Mouse (Mus musculus) embryonic stem cell, embryonic (primary cell): ENCODE data around the gene Aldh3b2.

Experiments
- CTCF ChIA-PET, 4 experiments: fragments of 300-600 bp in 2 of 4; fragments of 350-600 bp in 2 of 4; sonication (Branson Sonifier 250); formaldehyde crosslinking; loops; one replicate each; lab custom pipeline; 2022; ENCODE audit warnings: inconsistent platforms in 2 of 4; lab: Charles Lee
- POLR2A ChIA-PET, 4 experiments: fragments of 300-600 bp in 2 of 4; fragments of 350-600 bp in 2 of 4; sonication (Branson Sonifier 250); formaldehyde crosslinking; loops; one replicate each; lab custom pipeline; 2022; ENCODE audit warnings: antibody characterized with exemption in 4 of 4, inconsistent platforms in 1 of 4; lab: Charles Lee

The Aldh3b2 gene

DNA sequence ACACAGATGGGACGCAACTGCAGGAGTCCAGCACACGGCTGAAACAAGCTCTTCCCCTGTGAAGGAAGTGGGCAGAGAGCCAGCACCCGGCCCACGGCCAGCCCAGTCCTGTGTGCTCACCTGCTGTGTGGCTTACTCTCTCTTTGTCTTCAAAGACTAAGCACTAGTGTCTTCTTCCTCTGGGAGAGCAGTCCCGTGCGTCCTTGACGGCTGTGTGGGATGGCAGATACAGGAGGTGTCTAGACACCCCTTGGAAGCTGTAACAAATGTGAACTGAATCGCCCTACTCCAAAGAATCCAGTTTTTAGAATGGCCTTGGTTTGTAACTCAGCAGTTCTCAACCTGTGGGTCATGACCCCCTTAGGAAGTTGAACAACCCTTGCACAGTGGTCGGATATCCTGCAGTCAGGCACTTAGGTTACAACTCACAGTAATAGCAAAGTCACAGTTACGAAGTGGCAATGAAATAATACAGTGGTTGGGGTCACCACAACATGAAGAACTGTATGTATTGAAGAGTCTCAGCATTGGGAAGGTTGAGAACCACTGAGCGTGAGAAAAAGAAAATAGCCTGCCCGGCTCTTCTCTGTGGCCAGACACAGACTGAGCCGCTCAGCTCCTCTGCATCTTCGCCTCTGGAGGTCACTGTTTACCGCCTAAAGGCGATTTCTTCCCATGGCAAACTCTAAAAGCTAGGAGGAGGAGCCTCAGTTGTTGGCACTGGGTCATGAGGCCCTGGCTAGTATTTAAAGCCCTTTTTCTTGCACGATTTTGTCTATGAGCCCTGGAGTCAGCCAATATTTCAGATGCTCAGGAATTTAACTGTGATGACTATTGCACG is 46.8 kb downstream of the Aldh3b2 start:
- ChIA-PET POLR2A (interaction anchor here (0.6 to 6.4 kb wide), 41 partner anchors 11 to 310 kb away, joined by 3 to 62 read pairs (median 4); partner anchors contain the start of genes Gstp1 (in 3 of the 4), Gstp2 (in 3 of the 4), Nudt8 (in 3 of the 4) and Acy3 (in 2 of the 4)), CTCF (interaction anchor here (0.6 to 2.0 kb wide), 54 partner anchors 15 to 594 kb away, joined by 3 to 39 read pairs (median 4); partner anchors contain the start of genes Gstp2 (in 4 of the 4), Cdk2ap2 (in 2 of the 4), Gm49405 (in 2 of the 4) and Nudt8 (in 2 of the 4))

- CTCF ChIA-PET: no interaction called here
- POLR2A ChIA-PET: interaction anchor here in 3 of 4 experiments (0.7 to 6.4 kb wide), 8 partner anchors 8 to 24 kb away, joined by 3 to 62 read pairs (median 4); partner anchors contain the start of genes Ndufv1 (in 3 of the 3), Gstp1 (in 1 of the 3) and Gstp2 (in 1 of the 3)
Measured at GRCm38 (mm10) chr19:4023185-4023584, 51.1 kb downstream of the Aldh3b2 start.

DNA sequence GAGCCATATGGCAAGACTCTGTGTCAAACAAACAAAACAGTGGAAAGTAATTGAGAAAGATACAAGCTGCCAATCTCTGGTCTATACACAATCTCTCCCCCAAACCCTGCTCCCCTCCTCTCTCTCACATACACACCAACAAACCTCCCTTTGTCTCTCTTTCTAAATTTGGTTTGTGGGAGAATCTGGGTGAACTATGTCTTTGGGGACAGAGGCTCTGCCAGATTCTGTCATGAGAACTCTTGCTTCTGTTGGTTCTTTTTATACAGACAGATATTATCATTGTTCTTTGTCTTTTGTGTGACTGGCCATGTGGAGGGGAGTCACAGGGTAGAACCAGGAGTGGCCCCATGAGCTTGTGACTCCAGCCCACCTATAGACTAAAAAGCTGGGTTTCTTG is 55.4 kb downstream of the Aldh3b2 start:
- ChIA-PET POLR2A (interaction anchor here in 2 of 4 experiments (1.0 to 10.0 kb wide), 6 partner anchors 10 to 22 kb away, joined by 4 to 98 read pairs (median 8); partner anchors contain the start of genes Gstp2 (in 2 of the 2) and Gstp1 (in 1 of the 2)), CTCF (interaction anchor here in 2 of 4 experiments (1.4 to 1.8 kb wide), 2 partner anchors 15 to 201 kb away, joined by 3 to 5 read pairs; partner anchors contain the start of gene Ndufv1 (in 1 of the 2))
